Mouse (Mus musculus) neural tube, embryonic 14.5 days (tissue): ENCODE results near the gene Nrros. TPM values are rescaled to one million over a fixed set of nuclear protein-coding genes. Genes with fewer than 3 reads are reported as not detected.

Experiments
- ATAC-seq: fragments of 200-750 bp; cut with Nextera tagmentation; 2 replicates; pipeline ENCODE4 v1.8.0; 2017; ENCODE audit warnings: low read depth, mild to moderate bottlenecking, moderate TSS enrichment, moderate library complexity
- H3K27ac ChIP-seq: fragments of 300-500 bp; sonication (generic); 2 replicates; pipeline ENCODE4 v1.5.1; 2014; ENCODE audit warnings: low read depth, mild to moderate bottlenecking, control low read depth, low read length, moderate library complexity, mixed read lengths
- H3K27me3 ChIP-seq: fragments of 300-500 bp; sonication (generic); 2 replicates; pipeline ENCODE4 v1.6.1; 2014; ENCODE audit warnings: low read length; ENCODE audit not compliant: control insufficient read depth, insufficient read depth
- H3K36me3 ChIP-seq: fragments of 300-500 bp; sonication (generic); 2 replicates; pipeline ENCODE4 v1.6.1; 2014; ENCODE audit warnings: low read length, mixed read lengths; ENCODE audit not compliant: control insufficient read depth, insufficient read depth
- H3K4me1 ChIP-seq: fragments of 300-500 bp; sonication (generic); 2 replicates; pipeline ENCODE4 v1.6.1; 2014; ENCODE audit warnings: low read length; ENCODE audit not compliant: control insufficient read depth, insufficient read depth
- H3K4me2 ChIP-seq: fragments of 300-500 bp; sonication (generic); 2 replicates; pipeline ENCODE4 v1.6.1; 2014; ENCODE audit warnings: mild to moderate bottlenecking, low read depth, low read length, control low read depth
- H3K4me3 ChIP-seq: fragments of 300-500 bp; sonication (generic); 2 replicates; pipeline ENCODE4 v1.5.1; 2014; ENCODE audit warnings: low read depth, low read length, control low read depth, mixed read lengths
- H3K9ac ChIP-seq: fragments of 300-500 bp; sonication (generic); replicated peaks from 2 replicates; pipeline ENCODE4 v1.6.1; 2014; ENCODE audit warnings: low read depth, mild to moderate bottlenecking, control low read depth, low read length, mixed read lengths
- H3K9me3 ChIP-seq: fragments of 300-500 bp; sonication (generic); 2 replicates; pipeline ENCODE4 v1.6.1; 2016; ENCODE audit warnings: low read length; ENCODE audit not compliant: control insufficient read depth
- WGBS: fragments of 180-500 bp; shearing (Covaris S2); extraction: QIAGEN DNeasy Blood & Tissue Kit; methylation state at CpG from one replicate; pipeline ENCODE4 v1.1.7; 2014; 5-methylcytosine and 5-hydroxymethylcytosine counted together
- polyA plus RNA-seq: library from polyadenylated mRNA; unstranded; fragments of >200 nt; fragmentation: Nextera tagmentation; extraction: Ambion mirVana; gene quantifications from 2 replicates; pipeline ENCODE4 v1.2.1, GENCODE M21; 2014

Nrros gene
- polyA plus RNA-seq, 1 experiment from 2014 or later, result 2.5 TPM

DNA sequence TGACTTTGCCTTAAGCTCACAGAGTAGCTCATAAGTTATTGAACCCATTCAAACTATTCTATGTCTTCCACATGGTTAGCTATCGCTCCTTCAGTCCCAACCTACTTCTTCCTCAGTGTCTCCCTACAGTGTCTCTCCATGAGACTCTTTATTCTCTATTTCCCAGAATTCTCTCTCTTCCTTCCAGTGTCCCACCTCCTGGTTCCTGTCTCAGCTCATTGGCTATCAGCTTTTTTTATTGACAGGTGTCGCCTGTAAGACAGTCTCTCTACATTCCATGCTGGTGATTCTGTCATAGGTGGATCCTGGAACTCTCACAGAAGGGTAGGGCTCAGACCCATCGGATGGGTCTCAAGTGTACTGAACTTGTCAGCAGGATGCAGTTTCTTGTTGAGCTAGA, 40.0 kb downstream of the Nrros start:
- no peaks in the 10 kb centered on the region for H3K27me3 ChIP-seq
- no peaks in the 10 kb centered on the region for H3K9me3 ChIP-seq
- no peak overlapping the region for H3K9ac ChIP-seq
- no peaks in the 10 kb centered on the region for H3K4me1 ChIP-seq
- H3K4me3 ChIP-seq, result no peak overlapping the region
- H3K4me2 ChIP-seq, result no peak overlapping the region
- ATAC-seq, result no peak
- 93% methylated on average over 3 of the region's 3 CpGs for WGBS
- no peaks in the 10 kb centered on the region for H3K36me3 ChIP-seq
- H3K27ac ChIP-seq, result no peak overlapping the region

GRCm38 (mm10) chr16:32124444-32125335, 40.7 kb downstream of the Nrros start:
- H3K9me3 ChIP-seq, result no peaks in the 10 kb centered on the region

DNA sequence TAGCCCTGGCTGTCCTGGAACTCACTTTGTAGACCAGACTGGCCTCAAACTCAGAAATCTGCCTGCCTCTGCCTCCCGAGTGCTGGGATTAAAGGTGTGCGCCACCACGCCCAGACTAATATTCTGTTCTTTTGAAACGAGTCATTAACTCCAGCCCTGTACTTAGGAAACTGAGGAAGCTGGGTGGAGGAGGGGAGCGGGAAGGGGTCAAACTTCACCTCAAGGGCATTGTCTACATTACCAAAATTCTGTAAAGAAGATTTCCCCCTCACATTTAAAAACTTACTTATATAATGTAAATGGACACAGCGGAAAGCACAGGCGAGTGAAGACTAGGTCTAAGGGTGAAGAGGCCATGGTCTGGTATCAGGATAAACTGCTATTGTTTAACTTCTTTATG, 41.4 kb downstream of the Nrros start:
- no peaks in the 10 kb centered on the region for H3K9me3 ChIP-seq
- H3K4me1 ChIP-seq, result no peaks in the 10 kb centered on the region
- H3K4me2 ChIP-seq, result no peak overlapping the region
- H3K27me3 ChIP-seq, result no peaks in the 10 kb centered on the region
- no peak for ATAC-seq
- 94% methylated on average over 7 of the region's 7 CpGs for WGBS
- H3K9ac ChIP-seq, result no peak overlapping the region
- H3K36me3 ChIP-seq, result no peaks in the 10 kb centered on the region
- no peak overlapping the region for H3K4me3 ChIP-seq
- no peak overlapping the region for H3K27ac ChIP-seq

More at GRCm38 (mm10) chr16:32124444-32125335, 40.7 kb downstream of the Nrros start:
- no peak overlapping the region for H3K9ac ChIP-seq
- H3K4me1 ChIP-seq, result no peaks in the 10 kb centered on the region
- no peak overlapping the region for H3K4me3 ChIP-seq
- no peak for ATAC-seq
- no peaks in the 10 kb centered on the region for H3K27me3 ChIP-seq
- no peak overlapping the region for H3K27ac ChIP-seq
- H3K4me2 ChIP-seq, result no peak overlapping the region
- no peaks in the 10 kb centered on the region for H3K36me3 ChIP-seq
- WGBS, result 74% methylated on average over 17 of the region's 17 CpGs

DNA sequence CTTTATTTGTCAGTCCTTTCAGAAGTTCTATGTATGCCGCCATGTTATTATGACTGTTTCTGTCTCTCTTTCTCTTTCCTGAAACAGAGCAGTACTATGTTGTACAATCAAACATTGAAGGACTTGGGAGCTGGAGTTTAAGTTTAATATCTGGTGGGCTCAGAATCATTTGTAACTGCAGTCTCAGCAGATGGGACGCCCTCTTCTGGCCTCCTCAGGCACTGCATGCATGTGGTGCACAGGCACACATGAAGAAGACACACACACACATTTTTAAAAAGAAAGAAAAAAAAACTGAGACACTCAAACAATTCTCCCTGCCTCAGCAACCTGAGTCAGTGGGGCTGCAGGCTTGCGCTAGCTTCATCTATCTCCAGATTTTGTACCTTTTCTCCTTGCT, 44.9 kb downstream of the Nrros start:
- no peaks in the 10 kb centered on the region for H3K36me3 ChIP-seq
- no peak overlapping the region for H3K4me2 ChIP-seq
- no peak overlapping the region for H3K4me3 ChIP-seq
- no peaks in the 10 kb centered on the region for H3K4me1 ChIP-seq
- H3K9ac ChIP-seq, result no peak overlapping the region
- 78% methylated on average over 3 of the region's 3 CpGs for WGBS
- no peaks in the 10 kb centered on the region for H3K27me3 ChIP-seq
- ATAC-seq, result no peak
- H3K27ac ChIP-seq, result no peak overlapping the region
- no peaks in the 10 kb centered on the region for H3K9me3 ChIP-seq

- H3K9ac ChIP-seq, result no peak overlapping the region
- no peak overlapping the region for H3K4me2 ChIP-seq
- H3K36me3 ChIP-seq, result no peaks in the 10 kb centered on the region
- no peaks in the 10 kb centered on the region for H3K27me3 ChIP-seq
- H3K4me1 ChIP-seq, result no peaks in the 10 kb centered on the region
- no peaks in the 10 kb centered on the region for H3K9me3 ChIP-seq
- H3K4me3 ChIP-seq, result no peak overlapping the region
- H3K27ac ChIP-seq, result no peak overlapping the region
- 53% methylated on average over 5 of the region's 5 CpGs for WGBS
- no peak for ATAC-seq
These were observed 49.2 kb downstream of the Nrros start for GRCm38 (mm10) chr16:32116186-32116585.

- Histone ChIP-seq H3K27me3 (no peaks in the 10 kb centered on the region), H3K27ac (no peak overlapping the region), H3K4me1 (no peaks in the 10 kb centered on the region), H3K9me3 (no peaks in the 10 kb centered on the region), H3K4me3 (no peak overlapping the region), H3K9ac (no peak overlapping the region), H3K36me3 (no peaks in the 10 kb centered on the region), H3K4me2 (no peak overlapping the region)
- ATAC-seq, result no peak
- WGBS, result 70% methylated on average over 6 of the region's 6 CpGs
These were observed 49.6 kb downstream of the Nrros start for GRCm38 (mm10) chr16:32115781-32116180.

GRCm38 (mm10) chr16:32114968-32115695, 50.3 kb downstream of the Nrros start:
- no peak overlapping the region for H3K27ac ChIP-seq
- H3K4me3 ChIP-seq, result no peak overlapping the region
- WGBS, result 22% methylated on average over 15 of the region's 15 CpGs
- 0 out of 2 replicates have a peak, but pooled peaks cover 3% of the 10 kb centered on the region for H3K36me3 ChIP-seq
- no peaks in the 10 kb centered on the region for H3K27me3 ChIP-seq
- H3K4me1 ChIP-seq, result no peaks in the 10 kb centered on the region
- ATAC-seq, result no peak
- no peak overlapping the region for H3K9ac ChIP-seq
- no peaks in the 10 kb centered on the region for H3K9me3 ChIP-seq
- no peak overlapping the region for H3K4me2 ChIP-seq

GRCm38 (mm10) chr16:32114406-32114805, 51.0 kb downstream of the Nrros start:
- no peak overlapping the region for H3K27ac ChIP-seq
- no peaks in the 10 kb centered on the region for H3K4me1 ChIP-seq
- ATAC-seq, result no peak
- H3K9ac ChIP-seq, result no peak overlapping the region
- 0 out of 2 replicates have a peak, but pooled peaks cover 3% of the 10 kb centered on the region for H3K36me3 ChIP-seq
- H3K9me3 ChIP-seq, result no peaks in the 10 kb centered on the region
- WGBS, result 89% methylated on average over 10 of the region's 10 CpGs
- no peaks in the 10 kb centered on the region for H3K27me3 ChIP-seq
- no peak overlapping the region for H3K4me2 ChIP-seq
- no peak overlapping the region for H3K4me3 ChIP-seq
